Mouse (Mus musculus) stomach, postnatal 0 days (tissue): ENCODE results near the gene Anxa3.

Source experiments
- CTCF ChIP-seq: IDR thresholded peaks from 2 replicates; pipeline ENCODE4 v1.5.1; 2016; ENCODE audit warnings: antibody characterized with exemption, low read depth, mild to moderate bottlenecking, moderate library complexity
- EP300 ChIP-seq: optimal IDR thresholded peaks from 2 replicates; pipeline ENCODE3; 2016; ENCODE audit warnings: antibody characterized with exemption

GRCm38 (mm10) chr5:96881118-96881517, 88.0 kb downstream of the Anxa3 start:
- TF ChIP-seq CTCF (no peak), EP300 (no peak)
